Mouse (Mus musculus): ENCODE results near the gene Mas1.

- TF ChIP-seq POLR2A (IDR thresholded peaks at IDR 0.05; ENCODE audit: insufficient read depth, low read depth, low read length) (no peak), CTCF (IDR thresholded peaks at IDR 0.05; ENCODE audit: insufficient read depth, low read depth, low read length) (no peak)
These were observed 13.3 kb upstream of the Mas1 start for GRCm38 (mm10) chr17:12881216-12881615.
